22 mouse cellular contexts compared by ENCODE assay signal in genomic region chr2:115884184-115884583, GRCm38 (mm10).
A peak's percentile ranks its signal among the peaks of the same experiment; 100 is the strongest.
DNase-seq lines count a peak whose midpoint lies in the region; ATAC-seq lines count a peak whose summit lies in the region.
"Had no signal": no experiment of that assay in that cellular context is flagged by ENCODE, and none has a peak within 500 bp of the region (broad histone marks: within the 10 kb centered on the region; RNA-seq: fewer than 3 reads in every experiment).

No protein-coding gene starts in this region.

- H3K9me3 ChIP-seq in hindbrain, embryonic 12.5 days (replicated peaks): no peaks in the 10 kb centered on the region
- H3K9me3 ChIP-seq in hindbrain, embryonic 10.5 days: no peaks in the 10 kb centered on the region
- no peaks in the 10 kb centered on the region for H3K9me3 ChIP-seq in hindbrain, embryonic 14.5 days (ENCODE audit: control insufficient read depth, low read length)
- H3K9me3 ChIP-seq in neural tube, embryonic 14.5 days (ENCODE audit: control insufficient read depth, low read length): no peaks in the 10 kb centered on the region
- H3K9me3 ChIP-seq: embryonic facial prominence, embryonic 10.5 days; intestine, embryonic 15.5 days; liver, embryonic 12.5 days; lung, embryonic 15.5 days had no signal

- no peak for ATAC-seq in hindbrain, embryonic 12.5 days (ENCODE audit: low FRiP score)
- peak; percentile 67; the same call in 1 of the 2 replicates for ATAC-seq in hindbrain, embryonic 14.5 days (ENCODE audit: low FRiP score)
- ATAC-seq in neural tube, embryonic 14.5 days (ENCODE audit: low read depth): peak; percentile 82
- ATAC-seq: intestine, embryonic 15.5 days; liver, embryonic 12.5 days had no signal

- H3K4me2 ChIP-seq in hindbrain, embryonic 12.5 days (replicated peaks): no peak overlapping the region
- H3K4me2 ChIP-seq in hindbrain, embryonic 14.5 days (replicated peaks): peak overlapping the region; percentile 3; the same call in 1 of the 2 replicates
- H3K4me2 ChIP-seq in neural tube, embryonic 14.5 days (ENCODE audit: low read depth, low read length): no peak overlapping the region
- H3K4me2 ChIP-seq: heart, embryonic 11.5 days; intestine, embryonic 15.5 days; liver, embryonic 12.5 days; lung, embryonic 15.5 days had no signal

- intact Hi-C loops in gastrocnemius, postnatal 36 days (cut with DNase I): no loop called here

- 28% methylated on average over 9 of the region's 9 CpGs for WGBS in hindbrain, embryonic 12.5 days
- 49% methylated on average over 9 of the region's 9 CpGs for WGBS in hindbrain, embryonic 10.5 days
- WGBS in hindbrain, embryonic 14.5 days: 23% methylated on average over 9 of the region's 9 CpGs
- 22% methylated on average over 9 of the region's 9 CpGs for WGBS in neural tube, embryonic 14.5 days

- no peak overlapping the region for H3K9ac ChIP-seq in hindbrain, embryonic 12.5 days
- no peak overlapping the region for H3K9ac ChIP-seq in hindbrain, embryonic 14.5 days
- no peak overlapping the region for H3K9ac ChIP-seq in neural tube, embryonic 14.5 days (replicated peaks; ENCODE audit: low read depth, low read length)
- H3K9ac ChIP-seq: intestine, embryonic 15.5 days; liver, embryonic 12.5 days; lung, embryonic 15.5 days had no signal

- H3K27ac ChIP-seq in hindbrain, embryonic 12.5 days: peak overlapping the region; percentile 62
- no peak overlapping the region for H3K27ac ChIP-seq in hindbrain, embryonic 10.5 days
- peak overlapping the region; percentile 70 for H3K27ac ChIP-seq in hindbrain, embryonic 14.5 days
- H3K27ac ChIP-seq in neural tube, embryonic 14.5 days (ENCODE audit: low read depth, low read length): no peak overlapping the region
- H3K27ac ChIP-seq: embryonic facial prominence, embryonic 10.5 days; intestine, embryonic 15.5 days; kidney, postnatal 0 days; layer of hippocampus, adult 2 months; liver, embryonic 12.5 days; lung, embryonic 15.5 days had no signal

- no peaks in the 10 kb centered on the region for H3K27me3 ChIP-seq in hindbrain, embryonic 12.5 days
- H3K27me3 ChIP-seq in hindbrain, embryonic 10.5 days (ENCODE audit: insufficient read depth, poor library complexity, severe bottlenecking): no peaks in the 10 kb centered on the region
- no peaks in the 10 kb centered on the region for H3K27me3 ChIP-seq in hindbrain, embryonic 14.5 days (ENCODE audit: control insufficient read depth, insufficient read depth, low read length)
- H3K27me3 ChIP-seq in neural tube, embryonic 14.5 days (ENCODE audit: control insufficient read depth, insufficient read depth, low read length): no peaks in the 10 kb centered on the region
- H3K27me3 ChIP-seq: CH12.LX; intestine, embryonic 15.5 days; liver, embryonic 12.5 days; lung, embryonic 15.5 days had no signal

- DNase-seq in hindbrain, embryonic 10.5 days (ENCODE audit: low spot score): no peak
- peak; percentile 14 for DNase-seq in brain, adult 2 months (ENCODE audit: low read depth, low spot score)
- DNase-seq in hindbrain, embryonic 14.5 days (ENCODE audit: low spot score): peak; percentile 60
- no peak for DNase-seq in gastrocnemius, postnatal 36 days
- DNase-seq in ovary, postnatal 14 days (ENCODE audit: low spot score): no peak
- DNase-seq in liver: no peak
- DNase-seq: adrenal gland, adult 8-10 months; cerebellum, adult 18-20 months; heart, postnatal 14 days; left cerebral cortex, postnatal 4 days; right cerebral cortex, postnatal 4 days; thymus, postnatal 4 days had no signal

- H3K4me1 ChIP-seq in hindbrain, embryonic 12.5 days: peaks cover 30% of the 10 kb centered on the region
- H3K4me1 ChIP-seq in hindbrain, embryonic 10.5 days (replicated peaks): peaks cover 55% of the 10 kb centered on the region
- H3K4me1 ChIP-seq in hindbrain, embryonic 14.5 days (replicated peaks; ENCODE audit: control insufficient read depth, insufficient read depth, low read length): peaks cover 24% of the 10 kb centered on the region; the same call in 1 of the 2 replicates
- H3K4me1 ChIP-seq in neural tube, embryonic 14.5 days (ENCODE audit: control insufficient read depth, insufficient read depth, low read length): peaks cover 13% of the 10 kb centered on the region
- H3K4me1 ChIP-seq: intestine, embryonic 15.5 days; liver, embryonic 12.5 days had no signal

- H3K4me3 ChIP-seq in hindbrain, embryonic 12.5 days: no peak overlapping the region
- H3K4me3 ChIP-seq in hindbrain, embryonic 10.5 days: no peak overlapping the region
- H3K4me3 ChIP-seq in hindbrain, embryonic 14.5 days (replicated peaks; ENCODE audit: low read length): no peak overlapping the region
- no peak overlapping the region for H3K4me3 ChIP-seq in neural tube, embryonic 14.5 days (ENCODE audit: low read depth, low read length)
- H3K4me3 ChIP-seq: embryonic facial prominence, embryonic 10.5 days; intestine, embryonic 15.5 days; layer of hippocampus, adult 2 months; liver, embryonic 12.5 days; lung, embryonic 15.5 days had no signal

- no peaks in the 10 kb centered on the region for H3K36me3 ChIP-seq in hindbrain, embryonic 12.5 days
- H3K36me3 ChIP-seq in hindbrain, embryonic 10.5 days: peaks cover 14% of the 10 kb centered on the region; the same call in 1 of the 2 replicates
- no peaks in the 10 kb centered on the region for H3K36me3 ChIP-seq in hindbrain, embryonic 14.5 days (replicated peaks; ENCODE audit: control insufficient read depth, insufficient read depth)
- H3K36me3 ChIP-seq in neural tube, embryonic 14.5 days (ENCODE audit: control insufficient read depth, insufficient read depth, low read length): no peaks in the 10 kb centered on the region
- H3K36me3 ChIP-seq: intestine, embryonic 15.5 days; liver, embryonic 12.5 days; lung, embryonic 15.5 days had no signal

Comparison
In these comparisons a context has a peak if more than half of its experiments do, and no peak if none do; other contexts are left out.
1. H3K27ac ChIP-seq: peak in hindbrain, embryonic 12.5 days (single experiment) and hindbrain, embryonic 14.5 days (single experiment); none in hindbrain, embryonic 10.5 days (single experiment) and neural tube, embryonic 14.5 days (single experiment).
2. DNase-seq: peak in brain, adult 2 months (single experiment) and hindbrain, embryonic 14.5 days (single experiment); none in hindbrain, embryonic 10.5 days (single experiment), gastrocnemius, postnatal 36 days (0 of 2), ovary, postnatal 14 days (single experiment) and liver (single experiment).